Mouse (Mus musculus): Measurements from ENCODE around the gene Bet1l. TPM values are rescaled to one million over a fixed set of nuclear protein-coding genes. Genes with fewer than 3 reads are reported as not detected.

Bet1l gene
- total and polyA plus RNA-seq, 3 experiments = 13.1 to 24.3 (median 13.8) TPM

DNA sequence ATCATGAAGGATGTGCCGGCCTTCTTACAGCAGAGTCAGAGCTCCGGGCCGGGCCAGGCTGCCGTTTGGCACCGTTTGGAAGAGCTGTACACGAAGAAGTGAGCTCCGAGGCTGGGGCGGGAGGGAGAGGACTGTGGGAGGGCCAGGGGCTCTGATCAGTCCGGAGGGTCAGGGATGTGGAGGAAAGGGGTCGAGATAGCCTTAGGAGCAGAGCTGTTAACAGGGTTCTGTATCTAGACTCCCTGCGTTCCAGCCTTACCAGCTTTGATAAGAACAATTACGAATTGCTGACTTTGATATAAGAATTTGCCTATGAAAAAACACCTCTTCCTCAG lies 25.1 kb upstream of the Bet1l start:
- no peak for DNase-seq (ENCODE audit: extremely low read depth)
- in situ Hi-C loops (cut with MboI; ENCODE audit: low pct_ligation_motif_present, low pct_unique_long_range_greater_than_20kb, low sequenced_read_pairs) (no loop called here), dilution Hi-C loops (cut with MboI; ENCODE audit: extremely low pct_ligation_motif_present, extremely low pct_unique_long_range_greater_than_20kb, low sequenced_read_pairs) (no loop called here)
- Histone ChIP-seq H3K27me3 (replicated peaks) (no peaks in the 10 kb centered on the region), H3K4me3 (replicated peaks in 1 of 3; ENCODE audit: low read depth in 2 of 3, low read length in 2 of 3, poor library complexity in 1 of 3) (peak overlapping the region; percentile 88 to 91 (median 91)), H3K9me3 (replicated peaks; ENCODE audit: low read length) (no peaks in the 10 kb centered on the region), H3K9ac (ENCODE audit: insufficient read depth, low read depth) (peak overlapping the region; percentile 93), H3K36me3 (replicated peaks in 1 of 2; ENCODE audit: control insufficient read depth in 1 of 2, insufficient read depth in 1 of 2, low read length in 1 of 2) (peaks cover 14 to 48% of the 10 kb centered on the region in 2 experiments), H3K4me1 (ENCODE audit: control insufficient read depth in 1 of 2, insufficient read depth in 2 of 2) (peaks cover 14 to 44% of the 10 kb centered on the region in 2 experiments), H3K79me2 (replicated peaks; ENCODE audit: control insufficient read depth, extremely low read depth, insufficient read depth, poor library complexity, severe bottlenecking) (peaks cover 29% of the 10 kb centered on the region), H3K27ac (ENCODE audit: insufficient read depth, low read depth) (peak overlapping the region; percentile 9), H3K4me2 (ENCODE audit: insufficient read depth, low read depth, poor library complexity, severe bottlenecking) (no peak overlapping the region; the same call in 1 of the 2 replicates)
- TF ChIP-seq ZMIZ1 (IDR thresholded peaks at IDR 0.05; ENCODE audit: low read depth, low read length) (0 out of 2 replicates have a peak, but pooled peaks have one; percentile 63), POLR2A (IDR thresholded peaks at IDR 0.05; ENCODE audit: low read depth, low read length) (no peak), MXI1 (IDR thresholded peaks at IDR 0.05; ENCODE audit: low read depth, low read length) (no peak; the same call in 1 of the 2 replicates), MEF2A (IDR thresholded peaks at IDR 0.05; ENCODE audit: borderline replicate concordance, low read depth, low read length) (0 out of 2 replicates have a peak, but pooled peaks have one; percentile 23), MAX (IDR thresholded peaks at IDR 0.05; ENCODE audit: low read length) (0 out of 2 replicates have a peak, but pooled peaks have one; percentile 7)

DNA sequence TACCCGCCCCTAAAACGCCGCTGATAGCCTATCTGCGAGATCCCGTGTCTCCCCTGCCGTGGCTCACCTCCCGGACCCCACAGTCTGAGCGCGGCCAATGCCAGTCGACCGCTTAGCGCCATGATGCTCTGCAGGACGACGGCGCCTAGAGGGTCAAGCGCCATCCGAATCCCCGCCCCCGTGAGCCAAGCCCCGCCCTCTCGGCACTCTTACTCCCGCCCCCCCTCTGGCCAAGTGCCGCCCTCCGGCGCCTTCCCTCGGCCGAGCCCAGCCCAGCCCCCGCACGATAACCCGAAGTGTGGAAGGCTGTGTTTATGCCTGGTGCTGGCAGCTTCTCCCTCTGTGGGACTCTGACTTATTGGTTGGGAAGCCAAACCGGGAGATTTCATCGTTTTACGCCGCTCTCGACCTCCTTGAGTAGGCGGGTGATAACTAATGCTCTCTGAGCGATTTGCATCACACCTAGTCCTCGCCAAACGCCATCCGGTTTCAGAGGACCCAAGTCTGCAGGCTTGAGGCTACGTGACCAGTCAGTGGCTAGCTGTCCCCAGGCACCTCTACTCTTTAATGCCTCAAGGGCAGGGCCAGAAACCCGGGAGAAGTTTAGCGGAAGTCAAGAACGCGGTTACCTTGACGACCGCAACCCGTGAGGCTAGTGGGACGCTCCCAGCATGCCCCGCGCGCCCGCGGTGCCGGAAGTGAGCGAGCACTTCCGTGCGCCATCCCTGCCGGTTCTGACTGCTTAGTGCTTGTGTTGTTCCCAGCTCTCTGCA lies 24.5 kb upstream of the Bet1l start, which contains the start of the genes Psmd13 and Sirt3:
Gene Psmd13 (plus strand): TSS at position 273 of the 773 bp plus-strand sequence.
Gene Sirt3 (minus strand): TSS at position 614 of the 773 bp plus-strand sequence.
- Histone ChIP-seq H3K27ac (ENCODE audit: insufficient read depth, low read depth) (peak within 1 kb of the TSS; percentile 67), H3K79me2 (replicated peaks; ENCODE audit: control insufficient read depth, extremely low read depth, insufficient read depth, poor library complexity, severe bottlenecking) (peaks cover 29% of the 10 kb centered on the region), H3K9ac (ENCODE audit: insufficient read depth, low read depth) (peak within 1 kb of the TSS; percentile 93), H3K4me1 (ENCODE audit: control insufficient read depth in 1 of 2, insufficient read depth in 2 of 2) (peaks cover 18 to 49% of the 10 kb centered on the region in 2 experiments), H3K27me3 (replicated peaks) (no peaks in the 10 kb centered on the region), H3K4me2 (ENCODE audit: insufficient read depth, low read depth, poor library complexity, severe bottlenecking) (peak within 1 kb of the TSS; percentile 64), H3K36me3 (replicated peaks in 1 of 2; ENCODE audit: control insufficient read depth in 1 of 2, insufficient read depth in 1 of 2, low read length in 1 of 2) (peaks cover 11 to 45% of the 10 kb centered on the region in 2 experiments), H3K4me3 (replicated peaks in 1 of 3; ENCODE audit: low read depth in 2 of 3, low read length in 2 of 3, poor library complexity in 1 of 3) (peak within 1 kb of the TSS; percentile 88 to 91 (median 91)), H3K9me3 (replicated peaks; ENCODE audit: low read length) (no peaks in the 10 kb centered on the region)
- TF ChIP-seq USF1 (IDR thresholded peaks at IDR 0.05; ENCODE audit: low read depth, low read length) (no peak), SIN3A (IDR thresholded peaks at IDR 0.05; ENCODE audit: low read length) (peak; percentile 98), MAFK (IDR thresholded peaks at IDR 0.05; ENCODE audit: insufficient replicate concordance, low read length) (no peak), GABPA (IDR thresholded peaks at IDR 0.05; ENCODE audit: insufficient replicate concordance, low read depth, low read length) (no peak), NELFE (IDR thresholded peaks at IDR 0.05; ENCODE audit: low read depth, low read length) (peak; percentile 84), TBP (conservative IDR thresholded peaks at IDR 0.05; ENCODE audit: low read depth, low read length) (0 out of 2 replicates have a peak, but pooled peaks have one; percentile 64), ELF1 (IDR thresholded peaks at IDR 0.05; ENCODE audit: low read depth, low read length) (peak; percentile 96), TCF12 (IDR thresholded peaks at IDR 0.05; ENCODE audit: low read depth, low read length) (peak; percentile 68), MAX (IDR thresholded peaks at IDR 0.05; ENCODE audit: low read length) (0 out of 2 replicates have a peak, but pooled peaks have one; percentile 2), ZMIZ1 (IDR thresholded peaks at IDR 0.05; ENCODE audit: low read depth, low read length) (0 out of 2 replicates have a peak, but pooled peaks have one; percentile 5), EP300 (IDR thresholded peaks at IDR 0.05; ENCODE audit: low read length) (no peak), CHD2 (IDR thresholded peaks at IDR 0.05; ENCODE audit: low read length) (peak; percentile 55; the same call in 1 of the 2 replicates), ZKSCAN1 (IDR thresholded peaks at IDR 0.05; ENCODE audit: borderline replicate concordance, low read depth, low read length) (no peak), USF2 (conservative IDR thresholded peaks at IDR 0.05; ENCODE audit: low read depth, low read length) (no peak), KAT2A (IDR thresholded peaks at IDR 0.05; ENCODE audit: insufficient replicate concordance, low read length) (peak; percentile 89; the same call in 1 of the 2 replicates), MXI1 (IDR thresholded peaks at IDR 0.05; ENCODE audit: low read depth, low read length) (peak; percentile 96), CHD1 (IDR thresholded peaks at IDR 0.05; ENCODE audit: low read depth, low read length) (no peak), BHLHE40 (IDR thresholded peaks at IDR 0.05; ENCODE audit: low read depth, low read length) (no peak), HCFC1 (IDR thresholded peaks at IDR 0.05; ENCODE audit: low read depth, low read length) (peak; percentile 91), POLR2AphosphoS2 (IDR thresholded peaks at IDR 0.05; ENCODE audit: low read depth, low read length) (peak; percentile 69; the same call in 1 of the 2 replicates), POLR2A (IDR thresholded peaks at IDR 0.05; ENCODE audit: low read depth, low read length) (peak; percentile 89)
- in situ Hi-C loops (cut with MboI; ENCODE audit: low pct_ligation_motif_present, low pct_unique_long_range_greater_than_20kb, low sequenced_read_pairs) = no loop called here
- DNase-seq (ENCODE audit: extremely low read depth) = peak; percentile 94
- dilution Hi-C loops (cut with MboI; ENCODE audit: extremely low pct_ligation_motif_present, extremely low pct_unique_long_range_greater_than_20kb, low sequenced_read_pairs) = no loop called here

Data from CH12.LX (cell line).